Comparison of ENCODE assay signal across 28 mouse cellular contexts in genomic region chr17:72546274-72546673, GRCm38 (mm10). TPM values are rescaled to one million over a fixed set of nuclear protein-coding genes. Genes with fewer than 3 reads are reported as not detected.
"Had no signal": no experiment of that assay in that cellular context is flagged by ENCODE, and none has a peak within 500 bp of the region (broad histone marks: within the 10 kb centered on the region; RNA-seq: fewer than 3 reads in every experiment).

No protein-coding gene starts in this region.

- H3K4me2 ChIP-seq: heart, embryonic 11.5 days; heart, embryonic 13.5 days; heart, embryonic 15.5 days; hindbrain, embryonic 12.5 days; hindbrain, embryonic 14.5 days; intestine, embryonic 15.5 days; limb, embryonic 12.5 days had no signal

- DNase-seq: gastrocnemius, adult 2 months; gastrocnemius, postnatal 10 days; gastrocnemius, postnatal 25 days; heart, adult 2 months; heart, postnatal 4 days; kidney, adult 18-20 months; kidney, adult 8-10 months; kidney, postnatal 10 days; kidney, postnatal 25 days; kidney, postnatal 4 days; liver had no signal

- H3K27ac ChIP-seq: gastrocnemius, adult 2 months; heart, adult 2 months; heart, embryonic 13.5 days; heart, embryonic 15.5 days; hindbrain, embryonic 10.5 days; hindbrain, embryonic 12.5 days; hindbrain, embryonic 14.5 days; intestine, embryonic 15.5 days; layer of hippocampus, adult 2 months; left cerebral cortex, adult 2 months; limb, embryonic 10.5 days; limb, embryonic 12.5 days had no signal

- H3K9me3 ChIP-seq: heart, embryonic 13.5 days; heart, embryonic 15.5 days; hindbrain, embryonic 10.5 days; hindbrain, embryonic 12.5 days; intestine, embryonic 15.5 days; limb, embryonic 10.5 days; limb, embryonic 12.5 days had no signal

- H3K27me3 ChIP-seq: heart, embryonic 13.5 days; heart, embryonic 15.5 days; hindbrain, embryonic 12.5 days; intestine, embryonic 15.5 days; limb, embryonic 12.5 days had no signal

- H3K36me3 ChIP-seq: heart, embryonic 13.5 days; heart, embryonic 15.5 days; hindbrain, embryonic 10.5 days; hindbrain, embryonic 12.5 days; intestine, embryonic 15.5 days; limb, embryonic 10.5 days; limb, embryonic 12.5 days had no signal

- ATAC-seq: forebrain, embryonic 16.5 days; hindbrain, embryonic 16.5 days; inflammation-experienced regulatory T-cells, adult 6 months; intestine, embryonic 15.5 days; intestine, postnatal 0 days had no signal

- H3K4me1 ChIP-seq: heart, embryonic 13.5 days; heart, embryonic 15.5 days; hindbrain, embryonic 10.5 days; hindbrain, embryonic 12.5 days; intestine, embryonic 15.5 days; limb, embryonic 10.5 days; limb, embryonic 12.5 days had no signal

- H3K9ac ChIP-seq: heart, embryonic 13.5 days; heart, embryonic 15.5 days; hindbrain, embryonic 12.5 days; hindbrain, embryonic 14.5 days; intestine, embryonic 15.5 days; limb, embryonic 12.5 days had no signal

- H3K4me3 ChIP-seq: gastrocnemius, adult 2 months; heart, adult 2 months; heart, embryonic 13.5 days; heart, embryonic 15.5 days; hindbrain, embryonic 10.5 days; hindbrain, embryonic 12.5 days; intestine, embryonic 15.5 days; layer of hippocampus, adult 2 months; left cerebral cortex, adult 2 months; limb, embryonic 10.5 days; limb, embryonic 12.5 days had no signal

RNA-seq across cellular contexts. Expression of gene Alk, which starts 58.2 kb away (rescaled TPM):
- total RNA-seq: gastrocnemius, adult 2 months; granulocyte monocyte progenitor cell, adult 5-6 weeks; heart, adult 2 months; heart, postnatal 25 days had no signal
